Mouse (Mus musculus) hindbrain, embryonic 11.5 days (tissue): ENCODE results near the gene Frmd4b. TPM values are rescaled to one million over a fixed set of nuclear protein-coding genes. Genes with fewer than 3 reads are reported as not detected.

Experiments used
- ATAC-seq: fragments of 200-750 bp; cut with Nextera tagmentation; 2 replicates; pipeline ENCODE4 v1.8.0; 2017; ENCODE audit warnings: mild to moderate bottlenecking, moderate TSS enrichment, moderate library complexity; ENCODE audit not compliant: low FRiP score
- DNase-seq: peaks from one replicate; pipeline ENCODE4 v3.0.0-alpha.2; 2015; ENCODE audit warnings: low spot score
- H3K27ac ChIP-seq: fragments of 300-500 bp; sonication (generic); 2 replicates; pipeline ENCODE4 v1.5.1; 2014; ENCODE audit warnings: mild to moderate bottlenecking, low read depth, low read length
- H3K27me3 ChIP-seq: fragments of 300-500 bp; sonication (generic); 2 replicates; pipeline ENCODE4 v1.6.1; 2014; ENCODE audit warnings: mild to moderate bottlenecking, low read length, moderate library complexity, mixed read lengths; ENCODE audit not compliant: control insufficient read depth, insufficient read depth
- H3K36me3 ChIP-seq: fragments of 300-500 bp; sonication (generic); 2 replicates; pipeline ENCODE4 v1.6.1; 2014; ENCODE audit warnings: mild to moderate bottlenecking, low read length, moderate library complexity, mixed read lengths; ENCODE audit not compliant: control insufficient read depth, insufficient read depth
- H3K4me1 ChIP-seq: fragments of 300-500 bp; sonication (generic); replicated peaks from 2 replicates; pipeline ENCODE4 v1.6.1; 2014; ENCODE audit warnings: low read length, mixed read lengths; ENCODE audit not compliant: control insufficient read depth, insufficient read depth
- H3K4me2 ChIP-seq: fragments of 300-500 bp; sonication (generic); replicated peaks from 2 replicates; pipeline ENCODE4 v1.6.1; 2014; ENCODE audit warnings: mild to moderate bottlenecking, low read depth, low read length
- H3K4me3 ChIP-seq: fragments of 300-500 bp; sonication (generic); 2 replicates; pipeline ENCODE4 v1.5.1; 2014; ENCODE audit warnings: low read depth, low read length
- H3K9ac ChIP-seq: fragments of 300-500 bp; sonication (generic); 2 replicates; pipeline ENCODE4 v1.6.1; 2014; ENCODE audit warnings: low read depth, low read length
- H3K9me3 ChIP-seq: fragments of 300-500 bp; sonication (generic); 2 replicates; pipeline ENCODE4 v1.6.1; 2016; ENCODE audit warnings: low read length; ENCODE audit not compliant: control insufficient read depth
- WGBS: fragments of 180-500 bp; shearing (Covaris S2); extraction: QIAGEN DNeasy Blood & Tissue Kit; methylation state at CpG from one replicate; pipeline ENCODE4 v1.1.7; 2014; 5-methylcytosine and 5-hydroxymethylcytosine counted together
- polyA plus RNA-seq: library from polyadenylated mRNA; unstranded; fragments of >200 nt; fragmentation: Nextera tagmentation; extraction: Ambion mirVana; gene quantifications from 2 replicates; pipeline ENCODE4 v1.2.1, GENCODE M21; 2014

Frmd4b gene
- polyA plus RNA-seq: 46.9 and 50.5 TPM in 2 replicates

DNA sequence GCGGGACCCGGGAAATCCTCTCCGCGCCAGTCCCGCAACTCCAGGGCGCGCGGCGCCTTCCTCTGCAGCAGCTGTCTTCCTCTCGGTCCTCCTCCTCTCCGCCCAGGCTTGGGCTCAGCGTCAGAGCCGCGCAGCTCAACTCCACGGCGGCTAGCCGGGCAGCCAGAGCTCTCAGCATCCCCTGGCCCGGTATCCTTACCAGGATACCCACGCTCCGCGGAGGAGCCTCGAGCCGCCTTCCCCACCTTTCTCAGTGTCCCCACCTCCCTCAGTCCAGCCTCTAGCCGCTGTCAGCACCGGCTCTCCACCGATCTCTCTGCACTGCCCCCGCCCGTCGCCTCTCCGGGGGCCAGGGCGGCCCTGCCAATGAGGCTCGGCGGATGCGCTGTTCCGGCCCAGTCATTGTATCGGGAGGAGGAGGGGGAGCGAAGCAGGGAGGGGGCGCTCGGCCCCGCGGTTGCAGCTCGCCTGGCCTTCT, at the start of gene Frmd4b:
Gene Frmd4b, minus strand, starts transcription at position 276 of the 478 bp plus-strand sequence.
- H3K27me3 ChIP-seq: no peaks in the 10 kb centered on the region
- WGBS: under 1% methylated on average over 39 of the region's 42 CpGs
- DNase-seq (peak; percentile 87), ATAC-seq (peak; percentile 95)
- no peaks in the 10 kb centered on the region for H3K36me3 ChIP-seq
- no peaks in the 10 kb centered on the region for H3K9me3 ChIP-seq
- H3K4me1 ChIP-seq: peaks cover 4% of the 10 kb centered on the region
- peak within 1 kb of the TSS; percentile 89 for H3K9ac ChIP-seq
- peak within 1 kb of the TSS; percentile 76 for H3K4me2 ChIP-seq
- peak within 1 kb of the TSS; percentile 85 for H3K4me3 ChIP-seq
- H3K27ac ChIP-seq: peak within 1 kb of the TSS; percentile 96

DNA sequence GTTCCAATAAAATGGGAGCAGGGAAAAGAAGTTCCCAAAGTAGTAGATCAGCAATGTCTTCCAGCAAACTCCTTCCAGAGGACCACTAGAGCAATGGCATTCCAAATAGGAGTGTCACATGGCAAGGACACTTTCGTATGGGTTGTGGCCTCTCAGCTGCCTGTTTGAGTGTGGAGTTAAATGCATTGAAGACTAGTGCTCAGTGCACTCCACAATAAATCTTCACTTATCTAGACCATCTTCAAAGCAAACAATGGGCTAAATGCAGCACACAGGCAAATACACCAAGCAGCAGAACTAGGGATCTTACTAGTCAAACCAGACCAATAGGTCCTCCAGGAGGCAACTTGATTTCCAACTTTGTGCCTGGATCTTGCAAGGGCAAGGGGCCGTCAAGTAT, 49.1 kb upstream of the Frmd4b start:
- Histone ChIP-seq H3K27ac (peak overlapping the region; percentile 74), H3K4me2 (no peak overlapping the region), H3K36me3 (no peaks in the 10 kb centered on the region), H3K27me3 (no peaks in the 10 kb centered on the region), H3K9me3 (no peaks in the 10 kb centered on the region), H3K9ac (no peak overlapping the region), H3K4me3 (no peak overlapping the region), H3K4me1 (peaks cover 3% of the 10 kb centered on the region; the same call in 1 of the 2 replicates)
- WGBS: 13% methylated on average over 2 of the region's 2 CpGs
- ATAC-seq (peak; percentile 54), DNase-seq (no peak)

DNA sequence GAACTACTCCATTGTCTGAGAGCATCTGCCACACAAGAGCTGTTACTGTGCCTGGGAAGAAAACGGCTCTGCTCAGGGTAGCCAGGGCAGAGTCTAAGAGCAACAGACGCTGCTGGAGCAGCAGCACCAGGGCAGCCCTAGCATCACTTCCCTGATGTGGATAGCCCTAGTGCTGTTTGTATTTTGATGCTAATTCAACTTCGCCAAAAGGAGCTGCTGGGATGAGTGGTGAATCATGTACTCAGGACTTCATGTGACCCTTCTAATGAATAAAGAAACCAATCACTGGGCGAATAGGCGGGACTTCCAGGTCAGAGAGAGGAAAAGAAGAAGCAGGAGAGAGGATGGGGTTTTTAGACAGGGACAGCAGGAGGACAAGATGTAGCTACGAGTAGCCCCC, 41.6 kb upstream of the Frmd4b start:
- Histone ChIP-seq H3K27ac (no peak overlapping the region), H3K9me3 (no peaks in the 10 kb centered on the region), H3K4me1 (no peaks in the 10 kb centered on the region), H3K4me2 (no peak overlapping the region), H3K36me3 (no peaks in the 10 kb centered on the region), H3K4me3 (no peak overlapping the region), H3K9ac (no peak overlapping the region), H3K27me3 (no peaks in the 10 kb centered on the region)
- WGBS: 79% methylated on average over 6 of the region's 6 CpGs
- no peak for DNase-seq
- ATAC-seq: no peak

DNA sequence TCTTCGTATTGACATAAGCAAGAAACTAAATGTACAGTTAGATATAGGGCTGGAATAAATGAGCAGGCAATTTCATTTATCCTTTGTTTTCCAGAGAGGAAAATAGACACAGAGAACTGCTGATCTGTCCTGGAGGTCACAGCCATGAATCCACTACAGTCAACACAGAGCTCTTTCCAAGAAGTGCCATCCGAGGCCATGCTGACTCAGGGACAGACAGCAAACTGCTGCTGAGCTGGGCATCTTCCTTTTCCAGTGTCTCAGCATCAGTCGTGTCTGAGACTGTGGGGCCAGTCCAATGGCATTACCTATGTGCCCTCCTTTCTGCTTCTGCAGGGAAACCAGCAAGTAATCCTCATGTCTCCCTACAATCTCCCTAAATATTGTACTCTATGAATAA, 38.6 kb upstream of the Frmd4b start:
- no peaks in the 10 kb centered on the region for H3K27me3 ChIP-seq
- no peak overlapping the region for H3K9ac ChIP-seq
- no peaks in the 10 kb centered on the region for H3K36me3 ChIP-seq
- DNase-seq (no peak), ATAC-seq (no peak)
- no peak overlapping the region for H3K4me2 ChIP-seq
- 83% methylated on average over 3 of the region's 3 CpGs for WGBS
- H3K27ac ChIP-seq: no peak overlapping the region
- H3K9me3 ChIP-seq: no peaks in the 10 kb centered on the region
- no peaks in the 10 kb centered on the region for H3K4me1 ChIP-seq
- no peak overlapping the region for H3K4me3 ChIP-seq

DNA sequence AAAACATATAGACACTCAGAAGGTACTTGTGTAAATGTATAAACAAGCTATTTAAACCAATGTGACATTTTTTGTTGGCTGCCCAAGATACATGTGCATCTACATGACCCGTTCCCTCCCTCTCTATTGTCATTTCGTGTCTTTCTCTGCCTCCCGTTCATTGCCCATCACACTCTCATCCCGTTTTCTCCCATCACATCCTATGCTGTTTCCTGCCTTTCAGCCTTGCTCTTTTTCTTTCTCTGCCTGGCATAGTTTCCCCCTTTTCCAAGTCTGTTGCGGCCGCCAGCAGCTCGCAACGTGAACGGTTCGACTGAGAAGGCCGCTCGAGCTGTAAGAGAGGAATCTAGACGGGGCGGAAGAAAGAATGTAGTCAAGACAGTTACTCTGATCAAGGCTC, 30.2 kb upstream of the Frmd4b start:
- ATAC-seq (no peak), DNase-seq (no peak)
- H3K4me1 ChIP-seq: no peaks in the 10 kb centered on the region
- H3K27ac ChIP-seq: no peak overlapping the region
- WGBS: 93% methylated on average over 14 of the region's 14 CpGs
- no peaks in the 10 kb centered on the region for H3K36me3 ChIP-seq
- H3K9ac ChIP-seq: no peak overlapping the region
- H3K4me3 ChIP-seq: no peak overlapping the region
- no peak overlapping the region for H3K4me2 ChIP-seq
- H3K9me3 ChIP-seq: no peaks in the 10 kb centered on the region
- no peaks in the 10 kb centered on the region for H3K27me3 ChIP-seq

DNA sequence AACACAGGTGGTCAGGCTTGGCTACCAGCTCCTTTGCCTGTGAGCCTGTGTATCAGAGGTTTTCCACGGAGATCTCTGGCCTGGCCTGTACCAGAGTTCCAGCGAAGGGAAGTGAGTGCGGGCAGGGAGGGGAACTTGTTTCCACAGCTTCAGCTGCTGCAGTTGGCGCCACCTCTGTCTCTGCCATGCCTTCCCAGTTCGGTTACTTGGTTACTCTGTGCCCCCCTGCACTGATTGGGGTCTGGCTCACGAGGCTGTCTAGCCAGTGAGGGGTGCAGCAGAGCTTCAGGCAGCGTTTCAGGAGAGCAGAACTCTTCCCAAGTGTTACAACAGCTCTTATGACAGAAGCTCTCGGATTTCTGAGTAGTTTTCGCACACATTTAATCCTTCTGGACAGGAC, 6.0 kb upstream of the Frmd4b start:
- 69% methylated on average over 9 of the region's 9 CpGs for WGBS
- ATAC-seq: no peak
- Histone ChIP-seq H3K9me3 (no peaks in the 10 kb centered on the region), H3K27me3 (no peaks in the 10 kb centered on the region), H3K4me3 (no peak overlapping the region), H3K4me1 (no peaks in the 10 kb centered on the region), H3K4me2 (no peak overlapping the region), H3K36me3 (no peaks in the 10 kb centered on the region), H3K9ac (no peak overlapping the region), H3K27ac (no peak overlapping the region)
- no peak for DNase-seq

DNA sequence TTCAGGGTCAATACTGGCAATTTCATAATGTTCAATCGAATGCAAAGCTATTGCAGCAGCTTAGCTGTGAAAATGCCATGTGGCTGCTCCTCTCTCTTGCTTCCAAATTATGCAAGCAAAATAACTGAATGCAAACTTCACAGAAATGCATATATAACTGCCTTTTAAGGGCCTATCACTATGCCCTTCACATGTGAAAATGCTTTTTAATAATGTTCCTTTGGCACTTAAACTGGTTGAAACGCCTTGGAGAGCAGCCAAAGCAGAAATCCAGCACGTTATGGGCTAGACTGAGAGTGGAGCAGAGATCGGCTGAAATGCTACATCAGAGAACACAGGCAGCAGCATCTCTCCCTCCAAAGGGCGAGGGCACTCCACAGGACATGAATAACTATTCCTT, 4.9 kb upstream of the Frmd4b start:
- ATAC-seq (no peak), DNase-seq (no peak)
- no peaks in the 10 kb centered on the region for H3K9me3 ChIP-seq
- no peak overlapping the region for H3K4me2 ChIP-seq
- no peak overlapping the region for H3K27ac ChIP-seq
- H3K4me3 ChIP-seq: no peak overlapping the region
- no peaks in the 10 kb centered on the region for H3K4me1 ChIP-seq
- no peaks in the 10 kb centered on the region for H3K36me3 ChIP-seq
- 71% methylated on average over 5 of the region's 5 CpGs for whole genome bisulfite sequencing
- H3K27me3 ChIP-seq: no peaks in the 10 kb centered on the region
- H3K9ac ChIP-seq: no peak overlapping the region

DNA sequence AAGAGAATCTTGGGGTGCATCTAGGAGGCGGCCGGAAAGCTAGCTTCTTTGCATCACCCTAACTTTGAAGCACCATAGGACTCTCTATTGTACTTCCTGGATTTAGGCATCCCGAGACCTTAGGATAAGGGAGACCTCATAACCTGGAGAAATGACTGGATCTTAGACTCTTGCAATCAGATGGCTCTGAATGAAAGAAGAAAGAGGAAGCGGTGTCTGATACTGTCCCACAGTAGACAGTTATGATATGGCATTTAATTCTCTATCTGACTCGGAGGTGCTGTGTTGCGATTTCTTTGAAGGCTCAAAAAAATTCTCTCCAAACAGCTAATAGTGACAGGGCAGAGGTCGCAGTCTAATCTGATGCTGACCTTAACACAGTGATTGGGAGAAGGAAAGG, 433 bp upstream of the Frmd4b start:
- Histone ChIP-seq H3K4me3 (peak overlapping the region; percentile 85), H3K27me3 (no peaks in the 10 kb centered on the region), H3K4me1 (peaks cover 4% of the 10 kb centered on the region), H3K4me2 (peak overlapping the region; percentile 76), H3K27ac (peak overlapping the region; percentile 96), H3K9me3 (no peaks in the 10 kb centered on the region), H3K9ac (peak overlapping the region; percentile 89), H3K36me3 (no peaks in the 10 kb centered on the region)
- ATAC-seq: no peak
- 28% methylated on average over 7 of the region's 7 CpGs for WGBS
- no peak for DNase-seq

DNA sequence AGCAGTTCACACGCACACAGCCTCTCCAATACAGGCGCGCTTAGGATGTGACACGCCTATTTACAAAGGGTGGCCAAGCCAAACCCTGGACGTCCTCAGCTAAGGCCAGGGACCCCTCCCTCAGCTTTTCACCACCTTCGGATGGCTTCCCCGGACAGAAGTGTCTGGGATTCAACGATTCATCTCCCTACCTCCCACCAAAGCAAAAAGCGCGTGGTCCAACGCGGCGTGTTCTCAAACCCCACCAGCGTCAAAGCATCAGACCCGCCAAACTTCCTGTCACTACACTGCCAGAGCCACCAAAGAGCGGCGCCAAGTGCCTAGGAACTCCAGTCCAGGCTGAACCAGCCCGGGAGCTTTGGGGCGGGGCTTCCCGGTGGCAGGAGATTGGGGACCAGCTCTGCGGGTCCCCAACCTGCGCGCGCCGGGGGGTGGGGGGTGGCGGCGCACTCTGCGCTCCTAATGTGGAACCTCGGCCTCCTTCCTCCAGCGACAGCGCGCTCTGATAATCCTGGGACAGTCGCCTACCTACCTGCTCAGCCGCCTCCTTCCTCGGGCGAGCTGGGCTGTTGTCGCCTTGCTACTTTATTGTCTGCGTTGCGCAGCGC, 579 bp downstream of the Frmd4b start:
- peak overlapping the region; percentile 89 for H3K9ac ChIP-seq
- H3K9me3 ChIP-seq: no peaks in the 10 kb centered on the region
- ATAC-seq: peak; percentile 86
- H3K4me1 ChIP-seq: peaks cover 4% of the 10 kb centered on the region
- H3K4me2 ChIP-seq: peak overlapping the region; percentile 76
- DNase-seq: peak; percentile 81
- H3K27me3 ChIP-seq: no peaks in the 10 kb centered on the region
- 0% methylated on average over 40 of the region's 40 CpGs for WGBS
- H3K36me3 ChIP-seq: no peaks in the 10 kb centered on the region
- peak overlapping the region; percentile 96 for H3K27ac ChIP-seq
- peak overlapping the region; percentile 85 for H3K4me3 ChIP-seq
